Mouse (Mus musculus) spleen, embryonic (tissue): Measurements from ENCODE around the gene Strip1.

ENCODE experiments used
- CTCF ChIA-PET: fragments of 350-600 bp; sonication (Branson Sonifier 250); formaldehyde crosslinking; loops from one replicate; lab custom pipeline; 2022; lab: Charles Lee

The Strip1 gene

DNA sequence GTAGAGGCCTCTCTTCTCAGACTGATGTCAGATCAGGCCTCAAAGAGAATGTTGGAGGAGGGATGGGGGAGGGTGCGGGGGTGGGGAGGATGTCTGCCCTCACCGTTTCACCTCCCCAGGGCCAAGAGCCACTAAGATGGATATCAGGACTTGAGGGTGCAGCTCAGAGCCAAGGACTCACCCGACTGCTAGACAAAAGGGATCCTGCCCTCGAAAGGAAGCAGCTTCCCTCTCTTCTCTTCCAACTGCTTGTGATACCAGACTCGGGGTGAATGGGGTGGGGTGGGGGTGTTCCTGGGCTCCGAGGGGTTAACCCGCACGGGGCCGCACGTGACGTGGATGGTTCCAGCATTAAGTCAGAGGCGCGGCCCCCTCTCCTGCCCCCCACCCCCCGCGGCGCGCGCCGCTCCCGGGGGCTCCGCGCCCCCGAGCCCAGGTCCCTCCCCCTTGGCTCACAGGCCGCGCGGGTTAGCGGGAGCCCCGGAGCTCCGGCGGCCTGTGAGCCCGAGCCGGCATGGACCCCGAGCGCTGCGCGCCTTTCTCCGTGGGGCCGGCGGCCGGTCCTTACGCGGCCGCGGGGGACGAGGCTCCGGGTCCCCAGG, 36.7 kb downstream of the Strip1 start, which contains the start of gene Alx3:
TSS of gene Alx3 (plus strand) at position 370 of the 602 bp plus-strand sequence.
- CTCF ChIA-PET, result no interaction called here

DNA sequence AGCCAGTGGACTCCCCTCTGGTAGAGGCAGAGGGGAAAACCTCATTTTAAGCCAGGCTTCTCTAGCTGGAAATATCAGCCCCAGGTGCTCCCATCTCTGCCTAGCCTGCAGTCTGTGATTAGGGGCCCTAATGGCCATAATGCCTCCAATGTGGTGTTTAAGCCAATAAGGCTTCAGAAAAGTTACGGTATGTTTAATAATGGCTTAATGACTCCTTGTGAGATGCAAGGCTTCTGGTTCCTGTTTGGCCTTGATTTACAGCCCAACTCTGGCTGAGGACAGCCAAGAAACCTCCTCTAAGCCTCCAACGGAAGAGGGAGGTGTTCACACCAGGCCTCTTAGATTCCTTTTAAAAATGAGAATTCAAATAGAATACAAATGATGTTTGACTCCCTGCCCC, 37.9 kb downstream of the Strip1 start:
- CTCF ChIA-PET, result no interaction called here

DNA sequence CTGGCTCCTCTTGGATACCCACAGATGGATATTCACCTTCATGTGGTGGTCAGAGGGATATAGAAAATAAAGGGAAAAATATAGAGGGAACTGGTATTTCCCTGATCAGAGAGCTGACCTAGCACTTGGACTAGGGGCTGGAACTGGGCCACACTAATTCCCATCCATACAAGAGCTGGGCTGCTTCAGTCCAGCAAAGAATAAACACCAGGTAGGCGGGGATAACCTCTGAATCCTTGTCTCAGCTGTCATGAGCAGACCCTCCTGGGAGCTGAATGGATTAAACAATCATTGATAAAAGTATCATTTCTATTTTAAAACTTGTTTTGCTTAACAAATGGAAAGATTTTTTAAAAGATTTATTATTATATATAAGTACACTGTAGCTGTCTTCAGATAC, 39.9 kb downstream of the Strip1 start:
- CTCF ChIA-PET, result no interaction called here

DNA sequence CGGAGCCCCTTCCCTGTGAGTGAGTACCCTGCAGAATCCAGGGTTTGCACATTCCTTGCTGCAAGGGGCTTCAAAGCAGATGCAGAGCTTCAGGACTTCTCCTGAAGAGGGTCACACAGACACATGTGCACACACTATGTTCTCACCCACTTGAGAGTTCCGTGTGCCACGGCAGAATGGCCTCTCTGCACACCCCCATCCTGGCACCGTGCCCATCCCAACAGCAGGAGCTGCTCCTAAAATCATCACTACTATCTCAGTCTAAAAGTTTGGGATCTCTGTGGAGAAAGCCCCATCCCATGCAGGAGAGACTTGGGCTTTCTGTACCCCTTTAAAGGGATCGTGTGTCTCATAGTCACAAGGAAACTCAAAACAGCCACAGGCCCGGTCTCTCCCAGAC, 45.0 kb downstream of the Strip1 start:
- CTCF ChIA-PET, result no interaction called here

DNA sequence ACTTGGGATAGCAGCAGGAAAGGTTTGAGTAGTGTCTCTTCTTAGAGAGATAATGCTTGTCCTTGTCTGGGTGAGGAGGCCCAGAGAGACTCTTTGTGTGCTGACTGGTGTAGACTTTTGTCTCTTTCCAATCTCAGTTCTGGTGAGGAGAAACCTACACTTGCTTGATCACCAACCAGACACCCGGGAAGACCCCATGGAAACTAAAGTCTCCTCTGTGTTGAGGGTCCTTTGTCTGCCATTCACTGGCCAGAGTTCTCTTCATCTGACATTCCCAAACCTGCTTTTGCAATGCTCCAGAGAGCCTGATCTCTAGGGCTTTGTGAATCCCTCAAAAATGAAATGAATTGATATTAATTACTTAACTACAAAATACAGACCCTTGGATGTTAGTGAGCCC, 47.6 kb downstream of the Strip1 start:
- CTCF ChIA-PET, result no interaction called here

DNA sequence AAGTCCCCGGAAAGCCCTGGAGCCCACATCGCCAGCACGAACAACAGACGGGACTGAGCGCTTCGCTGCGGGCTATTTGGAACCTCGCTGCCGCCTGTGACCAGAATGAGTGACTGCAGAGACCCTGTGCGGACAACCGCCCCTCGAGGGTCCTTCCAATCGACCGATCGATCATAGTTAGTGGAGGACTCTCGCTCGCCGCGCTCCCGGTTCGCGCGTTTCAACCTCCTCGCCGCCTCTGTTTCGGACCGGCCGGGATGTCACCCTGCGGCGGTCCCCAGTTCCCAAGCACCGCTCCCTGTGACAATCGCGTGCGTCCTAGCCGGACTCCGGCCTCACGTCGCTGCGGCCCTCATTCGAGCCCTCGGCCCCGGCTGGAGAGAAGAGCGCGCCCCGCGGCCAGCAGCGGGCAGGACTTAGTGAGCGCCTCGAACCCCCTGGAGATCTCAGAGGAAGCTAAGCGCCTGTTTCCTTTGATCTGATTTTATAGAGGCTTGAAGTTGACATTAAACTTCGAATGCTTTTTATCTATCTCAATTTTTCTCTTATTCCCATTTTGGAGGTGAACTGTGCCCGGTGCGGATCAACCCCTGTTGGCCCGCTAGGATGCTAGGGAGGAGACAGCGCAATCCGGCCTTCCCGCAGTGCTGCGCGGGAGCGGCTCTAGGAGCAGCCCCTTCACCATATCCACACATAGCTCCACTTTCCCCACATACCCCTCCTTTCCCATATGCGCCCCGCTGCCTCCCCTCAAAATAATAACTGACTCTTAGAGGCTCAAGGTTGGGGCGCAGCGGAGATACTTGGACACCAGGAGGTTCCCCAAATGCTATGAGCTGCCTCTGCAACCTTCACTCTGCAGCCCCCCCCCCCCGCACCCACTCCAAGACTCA, 48.4 kb downstream of the Strip1 start:
- CTCF ChIA-PET, result no interaction called here

DNA sequence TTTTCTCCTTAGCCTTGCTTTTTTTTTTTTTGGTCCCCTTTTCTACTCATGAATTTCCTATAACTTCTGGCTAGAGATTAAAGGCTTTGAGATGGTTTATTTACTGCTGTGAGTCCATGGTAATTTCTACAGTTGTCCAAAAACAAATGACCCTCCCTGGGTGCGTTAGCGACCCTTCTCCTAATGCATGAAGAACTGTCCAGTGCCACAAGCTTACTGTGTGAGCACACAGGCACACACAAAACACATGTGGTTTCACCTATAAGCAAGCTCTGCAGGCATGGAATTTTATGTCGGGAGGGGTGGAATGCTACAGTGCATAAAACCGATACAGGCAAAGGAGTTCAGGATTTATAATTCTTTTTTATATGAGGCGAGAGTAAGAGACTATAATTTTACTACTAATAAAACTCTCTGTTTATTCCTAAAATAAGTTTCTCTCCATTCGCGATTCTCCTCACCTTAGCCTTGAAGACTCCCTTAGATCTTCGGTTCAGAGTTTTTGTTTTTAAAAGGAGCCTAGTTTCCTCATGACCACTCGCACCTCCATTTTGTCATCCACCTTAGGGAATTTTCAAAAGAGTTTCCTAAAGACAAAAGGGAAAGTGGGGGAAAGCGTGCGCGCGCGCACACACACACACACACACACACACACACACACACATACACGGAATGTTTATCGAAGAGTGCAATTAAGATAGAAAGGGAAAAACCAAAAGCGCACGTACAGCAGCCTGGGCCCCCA, 49.2 kb downstream of the Strip1 start:
- CTCF ChIA-PET, result no interaction called here

DNA sequence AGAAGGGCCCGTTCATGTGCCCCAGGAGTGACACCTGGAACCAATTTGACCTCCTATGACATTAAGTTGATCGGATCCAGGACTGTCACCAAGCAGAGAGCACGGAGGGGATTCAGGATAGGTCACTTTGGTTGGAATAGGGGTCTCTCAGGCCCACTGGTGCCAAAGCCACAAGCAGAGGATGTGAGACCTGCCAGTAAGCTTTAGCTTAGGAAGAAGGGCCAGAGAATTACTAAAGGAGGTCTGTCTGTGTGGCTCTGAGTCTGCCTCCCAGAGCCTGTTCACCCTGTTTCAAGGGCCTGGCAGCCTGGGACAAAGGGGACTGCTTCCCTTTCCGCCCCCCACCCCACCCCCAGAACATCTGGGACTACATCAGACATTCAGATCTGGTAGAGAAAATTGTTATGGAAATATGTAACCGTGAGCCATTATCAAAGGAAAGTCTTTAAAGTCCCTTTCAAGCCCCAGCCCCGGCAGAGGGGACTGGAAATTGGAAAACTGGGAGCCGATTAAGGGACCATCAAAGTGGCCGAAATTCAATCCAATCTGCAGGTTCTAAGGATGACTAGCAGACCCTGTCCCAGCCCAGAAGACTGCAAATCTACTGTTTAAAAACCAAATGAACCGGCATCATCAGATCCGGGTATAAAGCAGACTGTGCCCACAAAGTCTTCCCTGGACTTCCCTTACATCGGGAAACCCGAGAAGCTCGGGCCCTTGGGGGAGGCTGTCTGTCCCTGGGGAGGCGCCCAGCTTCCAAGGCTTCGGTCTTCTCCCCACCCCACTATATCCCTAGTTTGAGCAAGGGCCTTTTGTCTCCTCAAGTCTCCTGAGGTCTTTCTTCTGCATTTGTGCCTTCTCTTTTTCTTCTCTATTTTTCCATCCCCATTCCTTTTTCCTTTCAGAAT, 50.1 kb downstream of the Strip1 start:
- CTCF ChIA-PET, result no interaction called here

DNA sequence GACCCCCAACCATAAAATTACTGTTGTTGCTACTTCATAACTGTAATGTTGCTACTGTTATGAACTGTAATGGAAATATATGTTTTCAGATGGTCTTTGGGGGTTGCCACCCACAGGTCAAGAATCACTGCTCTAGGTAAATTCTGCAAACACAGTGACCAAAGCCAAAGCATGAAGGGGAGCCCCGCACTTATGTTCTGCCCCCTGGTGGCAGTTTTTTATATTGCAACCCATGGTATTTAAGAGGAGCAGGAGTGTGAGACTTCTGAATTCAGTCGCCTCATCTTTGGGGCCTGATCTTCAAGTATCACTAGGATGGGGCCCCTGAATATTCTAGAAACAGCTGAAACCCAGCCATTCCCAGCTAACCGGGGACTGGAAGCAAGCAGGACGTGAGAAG, 52.0 kb downstream of the Strip1 start:
- CTCF ChIA-PET, result no interaction called here

DNA sequence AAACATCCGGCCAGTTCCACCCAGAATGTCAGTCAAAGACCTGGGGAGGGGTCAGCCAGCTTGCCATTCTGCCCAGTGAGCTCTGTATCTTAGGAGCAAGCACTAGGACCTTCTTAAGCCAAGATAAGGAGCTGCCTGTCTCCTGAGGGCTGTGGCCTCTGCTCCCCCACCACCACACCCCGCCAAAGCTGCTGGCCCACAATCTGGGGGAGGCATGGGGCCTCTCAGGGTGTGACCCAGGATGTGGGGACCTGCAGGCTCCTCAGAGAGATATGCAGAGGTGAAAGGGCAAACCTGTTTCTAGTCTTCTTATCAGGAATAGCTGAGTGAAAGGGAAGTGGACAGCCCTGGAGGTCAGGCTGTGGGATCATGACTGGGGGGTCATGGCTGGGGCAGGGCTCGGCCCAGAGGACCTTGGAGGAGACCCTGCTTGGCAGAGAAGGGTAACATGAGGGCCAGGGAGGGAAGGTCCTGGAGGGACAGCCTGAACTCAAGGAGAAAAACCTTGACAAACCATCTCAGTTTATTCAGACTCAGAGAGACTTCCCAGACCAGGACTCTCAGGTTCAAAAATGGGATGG, 53.6 kb downstream of the Strip1 start:
- CTCF ChIA-PET, result no interaction called here

DNA sequence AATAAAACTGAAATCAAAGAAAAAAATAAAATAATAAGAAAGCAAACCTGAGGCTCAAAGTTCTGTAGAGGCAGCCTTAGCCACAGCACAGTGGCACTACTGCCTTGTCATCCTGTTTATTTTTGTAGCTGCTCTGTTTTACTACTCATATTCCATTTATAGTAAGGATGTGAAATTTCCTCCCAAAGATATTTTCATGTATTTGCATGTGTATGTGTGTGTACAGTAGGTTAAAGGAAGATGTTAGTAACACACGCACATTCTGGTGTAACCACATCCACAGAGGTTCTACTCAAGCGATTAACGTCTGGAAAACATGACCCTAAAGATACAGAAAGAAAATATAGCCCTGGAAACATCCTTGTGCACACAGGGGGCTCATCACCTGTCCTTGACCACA, 54.7 kb downstream of the Strip1 start:
- CTCF ChIA-PET, result no interaction called here

DNA sequence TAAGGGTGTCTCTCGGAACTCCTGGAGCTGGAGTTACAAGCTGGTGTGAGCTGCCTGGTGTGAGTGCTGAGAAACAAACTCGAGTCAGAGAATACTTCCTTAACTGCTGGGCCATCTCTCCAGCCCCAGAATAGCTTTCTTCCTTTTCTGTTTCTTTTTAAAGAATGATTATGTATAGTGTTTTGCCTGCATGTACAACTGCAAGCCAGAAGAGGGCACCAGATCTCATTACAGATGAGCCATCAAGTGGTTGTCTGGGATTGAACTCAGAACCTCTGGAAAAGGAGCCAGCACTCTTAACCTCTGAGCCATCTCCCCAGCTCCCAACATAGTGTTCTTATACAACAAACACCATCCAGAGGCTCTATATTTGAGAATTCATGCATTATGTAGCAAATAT, 60.3 kb downstream of the Strip1 start:
- CTCF ChIA-PET, result no interaction called here

DNA sequence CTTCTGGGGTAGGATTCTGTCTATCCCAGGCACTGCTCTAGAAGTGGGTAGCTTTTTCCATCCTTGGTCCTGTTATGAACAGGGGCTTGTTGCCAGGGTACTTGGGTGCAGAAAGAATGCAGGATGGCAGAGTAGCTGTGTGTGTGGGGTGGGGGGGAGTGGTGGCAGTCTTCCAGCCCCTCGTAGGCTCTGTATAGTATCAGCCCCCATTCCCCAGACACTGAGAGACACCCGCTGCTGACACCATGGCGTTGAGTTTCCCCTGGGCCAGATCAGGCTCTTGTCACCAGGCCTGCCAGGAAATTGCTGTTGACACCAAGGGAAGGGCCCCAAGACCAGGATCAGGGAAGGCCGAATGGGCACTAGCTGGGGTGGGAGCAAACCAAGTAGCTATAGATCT, 62.8 kb downstream of the Strip1 start:
- CTCF ChIA-PET, result no interaction called here

DNA sequence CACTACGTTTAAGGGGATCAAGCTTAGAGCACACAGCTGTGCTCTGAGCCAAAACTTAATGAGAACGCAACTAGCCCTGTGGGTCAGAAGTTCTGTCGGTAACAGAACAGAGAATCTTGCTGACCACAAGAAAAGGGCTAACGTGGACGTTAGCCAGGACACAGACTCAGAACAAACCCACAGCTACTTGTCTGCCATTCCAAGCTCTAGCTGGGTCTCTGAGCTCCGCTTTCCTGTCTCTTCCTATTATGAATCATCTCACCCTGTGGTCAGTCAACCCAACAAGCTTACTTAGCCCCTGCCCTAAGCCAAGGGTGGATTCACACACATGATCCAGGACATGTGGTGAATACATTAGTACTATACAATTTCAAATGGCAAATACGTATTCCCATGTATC, 63.7 kb downstream of the Strip1 start:
- CTCF ChIA-PET, result no interaction called here

DNA sequence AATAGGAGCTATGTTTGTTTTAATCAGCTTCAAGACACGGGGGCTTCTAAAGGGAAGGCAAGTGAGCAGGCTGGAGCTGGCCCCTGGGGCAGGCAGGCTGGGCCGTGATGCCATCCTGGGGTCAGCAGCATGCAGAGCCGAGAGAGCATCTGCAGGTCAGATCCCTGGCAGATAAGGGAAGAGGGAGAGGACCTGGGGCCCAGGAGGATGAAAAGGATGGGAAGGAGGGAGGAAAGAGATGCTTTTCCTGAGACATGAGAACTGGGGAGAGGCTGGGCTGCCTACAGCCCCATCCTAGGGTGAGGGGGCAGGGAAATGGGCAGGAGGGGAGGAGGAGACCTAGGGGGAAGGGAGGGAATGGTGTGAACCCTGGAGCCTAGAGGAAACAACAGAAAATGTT, 66.2 kb downstream of the Strip1 start:
- CTCF ChIA-PET, result no interaction called here

DNA sequence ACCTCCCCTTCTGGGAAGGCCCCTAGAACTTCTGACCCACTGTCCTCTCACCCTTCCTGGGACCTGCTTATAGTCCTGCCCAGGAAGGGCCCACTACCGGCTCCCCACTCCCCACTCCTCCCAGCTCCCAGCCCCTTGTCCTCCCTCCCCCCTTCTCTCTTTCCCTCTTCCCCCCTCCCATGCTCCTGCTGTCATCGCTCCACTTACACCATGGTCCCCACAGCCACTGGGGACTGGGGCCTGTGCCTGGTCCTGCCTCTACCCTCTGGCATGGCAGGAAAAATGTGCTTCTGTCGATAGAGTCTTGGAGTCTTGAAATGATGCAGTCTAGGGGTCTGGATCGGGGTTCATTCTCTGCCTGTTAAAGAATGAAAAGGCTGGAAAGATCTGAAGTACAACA, 67.6 kb downstream of the Strip1 start:
- CTCF ChIA-PET, result no interaction called here

DNA sequence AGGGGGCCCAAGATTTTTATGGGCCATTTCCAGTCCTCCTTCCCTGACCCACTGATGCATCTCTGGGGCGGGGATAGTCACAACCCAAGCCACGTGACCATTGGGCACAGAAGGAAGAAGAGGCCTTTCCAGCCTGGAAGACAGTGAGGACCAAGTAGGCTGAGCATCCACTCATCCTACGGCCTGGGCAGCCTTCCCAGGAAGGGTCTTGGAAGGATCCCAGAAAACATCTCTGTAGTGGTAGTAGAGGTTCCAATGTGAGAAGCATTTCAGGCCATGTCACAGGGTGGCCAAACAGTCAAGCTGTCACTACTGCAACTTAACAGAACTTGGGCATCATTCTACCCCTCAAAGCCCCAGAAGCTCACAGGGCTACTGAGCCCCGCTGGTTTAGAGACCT, 68.9 kb downstream of the Strip1 start:
- CTCF ChIA-PET, result no interaction called here
